ENCODE assay signal across 8 mouse cellular contexts in genomic region chr5:120579211-120579897, GRCm38 (mm10). TPM values are rescaled to one million over a fixed set of nuclear protein-coding genes. Genes with fewer than 3 reads are reported as not detected.
DNase-seq lines count a peak whose midpoint lies in the region; ATAC-seq lines count a peak whose summit lies in the region.

No protein-coding gene starts in this region.

- intact Hi-C loops in heart, postnatal 10 days (cut with DNase I), result no loop called here
- intact Hi-C loops in left cerebral cortex, postnatal 4 days (cut with DNase I), result no loop called here

- peak; percentile 55 for DNase-seq in urinary bladder, postnatal 10 days (ENCODE audit: low spot score)
- DNase-seq in urinary bladder, adult 2 months (ENCODE audit: low spot score), result no peak
- DNase-seq in heart, postnatal 10 days, result peak; percentile 70 to 78
- peak; percentile 75 to 85 for DNase-seq in kidney, postnatal 4 days
- DNase-seq in neural tube, embryonic 11.5 days (ENCODE audit: low spot score), result peak; percentile 47
- DNase-seq in layer of hippocampus, postnatal 10 days (ENCODE audit: low spot score in 2 of 2), result no peak
- DNase-seq in left cerebral cortex, postnatal 4 days, result no peak

- peak; percentile 46 for ATAC-seq in erythroblast, adult 5-6 weeks (replicated peaks; ENCODE audit: low FRiP score, poor library complexity, severe bottlenecking)
- ATAC-seq in neural tube, embryonic 11.5 days (ENCODE audit: insufficient read depth, low FRiP score, low TSS enrichment), result 0 out of 2 replicates have a peak, but pooled peaks have one; percentile 50

- H3K9ac ChIP-seq in neural tube, embryonic 11.5 days (ENCODE audit: low read length), result peak overlapping the region; percentile 24; the same call in 1 of the 2 replicates

- no peak overlapping the region for H3K4me2 ChIP-seq in neural tube, embryonic 11.5 days (ENCODE audit: low read depth)

- H3K9me3 ChIP-seq in neural tube, embryonic 11.5 days (ENCODE audit: control insufficient read depth, low read length), result no peaks in the 10 kb centered on the region

- no peaks in the 10 kb centered on the region for H3K36me3 ChIP-seq in neural tube, embryonic 11.5 days (ENCODE audit: control insufficient read depth, insufficient read depth, low read length)

- WGBS in neural tube, embryonic 11.5 days, result 46% methylated on average over 26 of the region's 26 CpGs

- H3K27me3 ChIP-seq in neural tube, embryonic 11.5 days (ENCODE audit: control insufficient read depth, insufficient read depth, low read length), result no peaks in the 10 kb centered on the region

- no peak overlapping the region for H3K4me3 ChIP-seq in neural tube, embryonic 11.5 days (ENCODE audit: low read depth, low read length)

- H3K27ac ChIP-seq in neural tube, embryonic 11.5 days (ENCODE audit: low read depth, low read length), result peak overlapping the region; percentile 68

- peaks cover 29% of the 10 kb centered on the region for H3K4me1 ChIP-seq in neural tube, embryonic 11.5 days (ENCODE audit: control insufficient read depth, insufficient read depth, low read length)

RNA-seq across cellular contexts. Expression of gene Tpcn1, which starts 9.1 kb away (rescaled TPM):
- polyA plus RNA-seq in urinary bladder, adult 2 months (2012; rRNA removed), result 38.6 and 55.0 TPM in 2 replicates
- 199 and 213 TPM in 2 replicates for total RNA-seq in erythroblast, adult 5-6 weeks (2015; ENCODE audit: low replicate concordance)
- total RNA-seq in erythroblast, adult 5-6 weeks (2017; ENCODE audit: low replicate concordance), result 147 and 161 TPM in 2 replicates
- 10 to 100 TPM; 33.0 to 38.7 TPM for total RNA-seq in heart, postnatal 10 days (2021)
- polyA plus RNA-seq in neural tube, embryonic 11.5 days (2014; fragmentation: Nextera tagmentation; extraction: Ambion mirVana), result 14.9 and 16.8 TPM in 2 replicates
- 10 to 100 TPM; 44.1 to 47.4 TPM for total RNA-seq in layer of hippocampus, postnatal 10 days (2021)
- total RNA-seq in left cerebral cortex, postnatal 4 days (2021), result 10 to 100 TPM; 42.0 to 44.1 TPM

RNA-seq across cellular contexts. Expression of gene Iqcd, which starts 9.5 kb away (rescaled TPM):
- 1.6 and 1.8 TPM in 2 replicates for polyA plus RNA-seq in urinary bladder, adult 2 months (2012; rRNA removed)
- total RNA-seq in erythroblast, adult 5-6 weeks (2015; ENCODE audit: low replicate concordance), result 3.8 and 10.4 TPM in 2 replicates
- total RNA-seq in erythroblast, adult 5-6 weeks (2017; ENCODE audit: low replicate concordance), result 15.2 and 21.7 TPM in 2 replicates
- under 1 TPM in 1 of 2 experiments, not detected in 1; 0.17 TPM for total RNA-seq in heart, postnatal 10 days (2021)
- 0.62 and 0.81 TPM in 2 replicates for polyA plus RNA-seq in neural tube, embryonic 11.5 days (2014; fragmentation: Nextera tagmentation; extraction: Ambion mirVana)
- 1 to 10 TPM in 1 of 2 experiments, under 1 TPM in 1; 0.91 to 1.2 TPM for total RNA-seq in layer of hippocampus, postnatal 10 days (2021)
- total RNA-seq in left cerebral cortex, postnatal 4 days (2021), result under 1 TPM; 0.58 to 0.64 TPM

RNA-seq across cellular contexts. Expression of gene Rita1, which starts 33.0 kb away (rescaled TPM):
- polyA plus RNA-seq in urinary bladder, adult 2 months (2012; rRNA removed), result 11.0 and 12.9 TPM in 2 replicates
- total RNA-seq in erythroblast, adult 5-6 weeks (2015; ENCODE audit: low replicate concordance), result 2.7 and 3.8 TPM in 2 replicates
- total RNA-seq in erythroblast, adult 5-6 weeks (2017; ENCODE audit: low replicate concordance), result 0.84 TPM in 1 of 2 replicates, not detected in the other
- total RNA-seq in heart, postnatal 10 days (2021), result 10 to 100 TPM; 12.7 to 13.1 TPM
- 12.3 and 13.2 TPM in 2 replicates for polyA plus RNA-seq in neural tube, embryonic 11.5 days (2014; fragmentation: Nextera tagmentation; extraction: Ambion mirVana)
- total RNA-seq in layer of hippocampus, postnatal 10 days (2021), result 10 to 100 TPM; 24.1 to 27.3 TPM
- total RNA-seq in left cerebral cortex, postnatal 4 days (2021), result 10 to 100 TPM; 22.7 to 26.0 TPM

RNA-seq across cellular contexts. Expression of gene Ddx54, which starts 33.2 kb away (rescaled TPM):
- 25.7 and 26.2 TPM in 2 replicates for polyA plus RNA-seq in urinary bladder, adult 2 months (2012; rRNA removed)
- total RNA-seq in erythroblast, adult 5-6 weeks (2015; ENCODE audit: low replicate concordance), result 1.7 and 1.9 TPM in 2 replicates
- 5.2 and 6.0 TPM in 2 replicates for total RNA-seq in erythroblast, adult 5-6 weeks (2017; ENCODE audit: low replicate concordance)
- total RNA-seq in heart, postnatal 10 days (2021), result 10 to 100 TPM; 27.1 to 28.3 TPM
- 42.0 and 42.6 TPM in 2 replicates for polyA plus RNA-seq in neural tube, embryonic 11.5 days (2014; fragmentation: Nextera tagmentation; extraction: Ambion mirVana)
- total RNA-seq in layer of hippocampus, postnatal 10 days (2021), result 10 to 100 TPM; 45.0 to 45.1 TPM
- total RNA-seq in left cerebral cortex, postnatal 4 days (2021), result 10 to 100 TPM; 52.0 to 55.4 TPM

RNA-seq across cellular contexts. Expression of gene Cfap73, which starts 54.7 kb away (rescaled TPM):
- polyA plus RNA-seq in urinary bladder, adult 2 months (2012; rRNA removed), result not detected in 2 replicates
- not detected in 2 replicates for total RNA-seq in erythroblast, adult 5-6 weeks (2015; ENCODE audit: low replicate concordance)
- not detected in 2 replicates for total RNA-seq in erythroblast, adult 5-6 weeks (2017; ENCODE audit: low replicate concordance)
- not detected for total RNA-seq in heart, postnatal 10 days (2021)
- polyA plus RNA-seq in neural tube, embryonic 11.5 days (2014; fragmentation: Nextera tagmentation; extraction: Ambion mirVana), result not detected in 2 replicates
- under 1 TPM; 0.76 to 0.80 TPM for total RNA-seq in layer of hippocampus, postnatal 10 days (2021)
- under 1 TPM in 1 of 2 experiments, not detected in 1; 0.40 TPM for total RNA-seq in left cerebral cortex, postnatal 4 days (2021)

Comparison
In these comparisons a context has a peak if more than half of its experiments do, and no peak if none do; other contexts are left out.
1. DNase-seq: peak in urinary bladder, postnatal 10 days (single experiment), heart, postnatal 10 days (2 of 2), kidney, postnatal 4 days (2 of 2) and neural tube, embryonic 11.5 days (single experiment); none in urinary bladder, adult 2 months (single experiment), layer of hippocampus, postnatal 10 days (0 of 2) and left cerebral cortex, postnatal 4 days (single experiment).